Mouse (Mus musculus) C2C12 (cell line): ENCODE measurements around the gene Ankfn1. TPM values are rescaled to one million over a fixed set of nuclear protein-coding genes. Genes with fewer than 3 reads are reported as not detected.

Source experiments
- H3K27me3 ChIP-seq: one replicate; pipeline ENCODE4 v1.6.1; 2011; ENCODE audit not compliant: control insufficient read depth, insufficient read depth, insufficient read length
- H3K36me3 ChIP-seq: one replicate; pipeline ENCODE4 v1.6.1; 2011; ENCODE audit not compliant: control insufficient read depth, insufficient read depth
- H3K4me3 ChIP-seq: one replicate; pipeline ENCODE4 v1.5.1; 2011; ENCODE audit warnings: mild to moderate bottlenecking, control low read depth; ENCODE audit not compliant: poor library complexity, insufficient read depth, severe bottlenecking
- H3K79me2 ChIP-seq: one replicate; pipeline ENCODE4 v1.6.1; 2011; ENCODE audit not compliant: control insufficient read depth, insufficient read depth
- H3K79me3 ChIP-seq: one replicate; pipeline ENCODE4 v1.6.1; 2011; ENCODE audit warnings: low read depth, control low read depth
- H3ac ChIP-seq: one replicate; pipeline ENCODE3; 2011; ENCODE audit warnings: low read depth; ENCODE audit not compliant: control insufficient read depth, insufficient read length
- CEBPB ChIP-seq: IDR thresholded peaks from one replicate; pipeline ENCODE4 v1.6.1; 2011; ENCODE audit warnings: low read depth, mild to moderate bottlenecking, control low read depth, moderate library complexity
- CTCF ChIP-seq: IDR thresholded peaks from one replicate; pipeline ENCODE4 v1.5.1; 2011; ENCODE audit not compliant: control insufficient read depth, insufficient read depth, insufficient read length
- FOSL1 ChIP-seq: IDR thresholded peaks from one replicate; pipeline ENCODE4 v1.8.0; 2011; ENCODE audit warnings: mild to moderate bottlenecking, low read length; ENCODE audit not compliant: poor library complexity, insufficient read depth, severe bottlenecking
- MAX ChIP-seq: IDR thresholded peaks from one replicate; pipeline ENCODE4 v1.6.1; 2011; ENCODE audit warnings: mild to moderate bottlenecking, control low read depth
- MYOD1 ChIP-seq: IDR thresholded peaks from one replicate; pipeline ENCODE4 v1.6.1; 2011; ENCODE audit warnings: low read depth; ENCODE audit not compliant: control insufficient read depth, insufficient read length
- MYOG ChIP-seq: IDR thresholded peaks from one replicate; pipeline ENCODE4 v1.6.1; 2011; ENCODE audit not compliant: control insufficient read depth, insufficient read length; ENCODE audit errors: extremely low read depth
- USF1 ChIP-seq: IDR thresholded peaks from one replicate; pipeline ENCODE4 v1.6.1; 2011; ENCODE audit warnings: low read depth, mild to moderate bottlenecking, control low read depth, moderate library complexity
- polyA plus RNA-seq: library from polyadenylated mRNA; unstranded; fragments of >200 nt; fragmentation: generic; extraction: Trizol; gene quantifications from one replicate; pipeline ENCODE4 v1.2.1, GENCODE M21; 2012; ENCODE audit warnings: missing spikeins

Ankfn1 gene
- polyA plus RNA-seq, 1 experiment: not detected

DNA sequence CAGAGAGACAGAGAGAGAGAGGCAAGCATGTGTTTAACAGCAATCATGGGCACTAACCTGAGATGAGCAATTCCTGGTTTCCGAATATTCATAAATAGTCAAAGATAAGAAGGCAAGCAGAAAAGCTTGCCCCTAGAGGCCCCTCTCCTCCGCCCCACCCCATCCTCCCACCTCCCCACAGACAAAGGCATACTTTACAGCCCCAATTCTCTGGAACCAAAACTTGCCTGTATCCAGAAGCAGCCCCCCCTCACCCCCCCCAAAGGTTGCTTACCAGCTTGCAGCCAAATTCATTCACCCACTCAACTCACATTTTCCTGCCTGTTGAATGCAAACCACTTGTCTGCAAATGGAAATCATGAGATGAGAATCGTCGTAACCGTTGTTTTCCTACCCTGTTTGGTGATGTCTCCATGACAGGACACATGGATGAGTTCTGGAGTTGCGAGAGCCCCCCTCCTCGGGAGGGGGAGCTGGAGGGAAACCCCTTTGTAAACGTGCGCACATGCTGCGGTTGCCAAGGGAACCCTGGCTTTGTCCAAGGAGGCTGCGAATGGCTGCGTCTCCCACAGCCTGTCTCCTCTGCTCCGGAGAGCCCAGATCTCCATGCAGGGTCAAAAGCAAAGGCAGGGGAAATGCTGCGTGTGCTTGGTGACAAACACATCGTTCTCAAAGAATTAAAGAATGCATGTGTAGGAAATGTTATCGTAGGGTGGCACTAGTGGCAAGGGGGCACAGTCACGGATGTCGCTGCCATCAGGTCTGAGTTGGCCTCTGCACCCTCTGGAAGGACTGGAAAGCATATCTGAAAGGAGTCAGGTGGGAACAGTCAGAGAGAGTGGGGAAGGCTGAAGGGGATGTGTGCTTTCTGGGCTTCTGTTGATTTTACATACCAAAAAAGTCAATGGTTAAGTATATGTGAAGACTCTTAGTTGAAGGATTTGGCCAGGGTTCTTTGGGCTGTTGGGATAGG is 80.7 kb downstream of the Ankfn1 start:
- TF ChIP-seq FOSL1: no peak
- no peak for TF ChIP-seq MAX
- no peak for TF ChIP-seq CTCF
- Histone ChIP-seq H3K79me3 (no peaks in the 10 kb centered on the region), H3K36me3 (no peaks in the 10 kb centered on the region), H3K4me3 (no peak overlapping the region), H3K79me2 (no peaks in the 10 kb centered on the region), H3ac (no peak overlapping the region), H3K27me3 (no peaks in the 10 kb centered on the region)

DNA sequence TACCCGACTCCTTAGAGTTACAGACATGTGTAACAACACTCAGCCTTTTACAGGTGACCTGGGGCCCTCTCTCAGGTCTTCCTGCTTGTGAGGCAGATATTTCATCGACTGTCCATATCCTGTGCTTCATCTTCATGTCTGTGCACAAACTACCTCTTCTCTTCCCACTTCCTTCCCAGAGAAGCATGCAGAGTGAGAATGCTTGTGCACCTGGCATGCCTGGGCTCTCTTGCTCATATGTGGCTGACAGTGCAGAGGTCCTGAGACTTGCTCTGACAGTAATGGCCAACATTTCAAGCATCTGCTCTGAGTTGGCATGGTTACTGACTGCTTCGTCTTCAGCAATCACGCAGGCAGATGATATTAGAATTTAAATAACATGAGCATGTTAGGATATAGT is 83.8 kb downstream of the Ankfn1 start:
- H3K4me3 ChIP-seq: no peak overlapping the region
- no peaks in the 10 kb centered on the region for H3K27me3 ChIP-seq
- TF ChIP-seq CEBPB: no peak
- TF ChIP-seq FOSL1: no peak
- TF ChIP-seq MYOD1: no peak
- TF ChIP-seq MYOG: no peak
- no peak for TF ChIP-seq CTCF
- no peak for TF ChIP-seq USF1
- TF ChIP-seq MAX: no peak
- no peak overlapping the region for H3ac ChIP-seq
- no peaks in the 10 kb centered on the region for H3K36me3 ChIP-seq
- no peaks in the 10 kb centered on the region for H3K79me3 ChIP-seq
- no peaks in the 10 kb centered on the region for H3K79me2 ChIP-seq

- no peak for TF ChIP-seq USF1
- TF ChIP-seq CTCF: no peak
- TF ChIP-seq FOSL1: no peak
- TF ChIP-seq CEBPB: no peak
- no peak for TF ChIP-seq MAX
- no peak for TF ChIP-seq MYOD1
- no peak for TF ChIP-seq MYOG
- no peaks in the 10 kb centered on the region for H3K27me3 ChIP-seq
- H3K4me3 ChIP-seq: no peak overlapping the region
- H3K79me2 ChIP-seq: no peaks in the 10 kb centered on the region
- no peak overlapping the region for H3ac ChIP-seq
- H3K79me3 ChIP-seq: no peaks in the 10 kb centered on the region
- H3K36me3 ChIP-seq: no peaks in the 10 kb centered on the region
Observed at GRCm38 (mm10) chr11:89676922-89677321, 100.5 kb downstream of the Ankfn1 start.

- TF ChIP-seq MAX (no peak), CEBPB (no peak), FOSL1 (no peak), MYOG (no peak), USF1 (no peak), MYOD1 (no peak), CTCF (no peak)
- no peaks in the 10 kb centered on the region for H3K79me3 ChIP-seq
- no peak overlapping the region for H3ac ChIP-seq
- no peaks in the 10 kb centered on the region for H3K27me3 ChIP-seq
- no peak overlapping the region for H3K4me3 ChIP-seq
- H3K79me2 ChIP-seq: no peaks in the 10 kb centered on the region
- no peaks in the 10 kb centered on the region for H3K36me3 ChIP-seq
Observed at GRCm38 (mm10) chr11:89673916-89674507, 103.4 kb downstream of the Ankfn1 start.

- Histone ChIP-seq H3K36me3 (no peaks in the 10 kb centered on the region), H3K79me2 (no peaks in the 10 kb centered on the region), H3K4me3 (no peak overlapping the region), H3K79me3 (no peaks in the 10 kb centered on the region), H3K27me3 (no peaks in the 10 kb centered on the region), H3ac (no peak overlapping the region)
- no peak for TF ChIP-seq MAX
Observed at GRCm38 (mm10) chr11:89672510-89673085, 104.9 kb downstream of the Ankfn1 start.
